Mouse (Mus musculus): ENCODE measurements around the gene Hist2h2aa2. TPM values are rescaled to one million over a fixed set of nuclear protein-coding genes. Genes with fewer than 3 reads are reported as not detected.
A peak's percentile ranks its signal among the peaks of the same experiment; 100 is the strongest.
"Not testable (repeated sequence)": the region's sequence is repeated elsewhere in the genome, so short reads cannot be mapped to it uniquely, and the experiment has no call there.

The Hist2h2aa2 gene
- polyA plus RNA-seq, 1 experiment from 2014 or later, result 46.8 TPM

- Histone ChIP-seq H3K4me2 (replicated peaks) (no peak overlapping the region), H3K9ac (no peak overlapping the region), H3K4me1 (replicated peaks; ENCODE audit: control insufficient read depth, insufficient read depth, low read length) (no peaks in the 10 kb centered on the region), H3K27me3 (ENCODE audit: control insufficient read depth, insufficient read depth, low read length) (no peaks in the 10 kb centered on the region), H3K36me3 (replicated peaks; ENCODE audit: control insufficient read depth, insufficient read depth) (no peaks in the 10 kb centered on the region), H3K4me3 (replicated peaks; ENCODE audit: low read length) (no peak overlapping the region), H3K27ac (no peak overlapping the region), H3K9me3 (ENCODE audit: control insufficient read depth, low read length) (no peaks in the 10 kb centered on the region)
- WGBS, result 80% methylated on average over 2 of the region's 2 CpGs
- DNase-seq (ENCODE audit: low spot score) (no peak), ATAC-seq (ENCODE audit: low FRiP score) (no peak)
Observed at GRCm38 (mm10) chr3:96230404-96230803, 9.7 kb downstream of the Hist2h2aa2 start.

- ATAC-seq (ENCODE audit: low FRiP score), result no peak
- Histone ChIP-seq H3K4me3 (replicated peaks; ENCODE audit: low read length) (no peak overlapping the region), H3K9ac (no peak overlapping the region), H3K4me2 (replicated peaks) (no peak overlapping the region), H3K27ac (no peak overlapping the region), H3K36me3 (replicated peaks; ENCODE audit: control insufficient read depth, insufficient read depth) (no peaks in the 10 kb centered on the region), H3K4me1 (replicated peaks; ENCODE audit: control insufficient read depth, insufficient read depth, low read length) (no peaks in the 10 kb centered on the region), H3K27me3 (ENCODE audit: control insufficient read depth, insufficient read depth, low read length) (no peaks in the 10 kb centered on the region), H3K9me3 (ENCODE audit: control insufficient read depth, low read length) (no peaks in the 10 kb centered on the region)
- 78% methylated on average over 2 of the region's 2 CpGs for WGBS
- DNase-seq (ENCODE audit: low spot score), result no peak
Observed at GRCm38 (mm10) chr3:96228828-96229227, 11.2 kb downstream of the Hist2h2aa2 start.

- no peak overlapping the region for H3K27ac ChIP-seq
Observed at GRCm38 (mm10) chr3:96226695-96227648, 13.1 kb downstream of the Hist2h2aa2 start.

GRCm38 (mm10) chr3:96225421-96225820 is 14.7 kb downstream of the Hist2h2aa2 start:
- no peaks in the 10 kb centered on the region for H3K36me3 ChIP-seq (replicated peaks; ENCODE audit: control insufficient read depth, insufficient read depth)
- 15% methylated on average over 2 of the region's 2 CpGs for WGBS

More at GRCm38 (mm10) chr3:96226695-96227648, 13.1 kb downstream of the Hist2h2aa2 start:
- no peaks in the 10 kb centered on the region for H3K27me3 ChIP-seq (ENCODE audit: control insufficient read depth, insufficient read depth, low read length)
- 76% methylated on average over 8 of the region's 8 CpGs for WGBS
- H3K36me3 ChIP-seq (replicated peaks; ENCODE audit: control insufficient read depth, insufficient read depth), result no peaks in the 10 kb centered on the region
- no peak overlapping the region for H3K4me3 ChIP-seq (replicated peaks; ENCODE audit: low read length)
- DNase-seq (ENCODE audit: low spot score), result no peak
- no peak overlapping the region for H3K9ac ChIP-seq
- ATAC-seq (ENCODE audit: low FRiP score), result no peak
- no peaks in the 10 kb centered on the region for H3K9me3 ChIP-seq (ENCODE audit: control insufficient read depth, low read length)
- peaks cover 11% of the 10 kb centered on the region for H3K4me1 ChIP-seq (replicated peaks; ENCODE audit: control insufficient read depth, insufficient read depth, low read length)
- no peak overlapping the region for H3K4me2 ChIP-seq (replicated peaks)

GRCm38 (mm10) chr3:96222774-96223173 is 17.3 kb downstream of the Hist2h2aa2 start:
- no peak overlapping the region for H3K4me3 ChIP-seq (replicated peaks; ENCODE audit: low read length)
- no peaks in the 10 kb centered on the region for H3K27me3 ChIP-seq (ENCODE audit: control insufficient read depth, insufficient read depth, low read length)
- H3K9me3 ChIP-seq (ENCODE audit: control insufficient read depth, low read length), result no peaks in the 10 kb centered on the region
- no peak for DNase-seq (ENCODE audit: low spot score)
- 93% methylated on average over 4 of the region's 4 CpGs for WGBS
- no peak overlapping the region for H3K9ac ChIP-seq
- H3K36me3 ChIP-seq (replicated peaks; ENCODE audit: control insufficient read depth, insufficient read depth), result no peaks in the 10 kb centered on the region
- no peak for ATAC-seq (ENCODE audit: low FRiP score)
- H3K27ac ChIP-seq, result no peak overlapping the region
- peaks cover 29% of the 10 kb centered on the region for H3K4me1 ChIP-seq (replicated peaks; ENCODE audit: control insufficient read depth, insufficient read depth, low read length)
- H3K4me2 ChIP-seq (replicated peaks), result peak overlapping the region; percentile 89; the same call in 1 of the 2 replicates

More at GRCm38 (mm10) chr3:96225421-96225820, 14.7 kb downstream of the Hist2h2aa2 start:
- Histone ChIP-seq H3K4me3 (replicated peaks; ENCODE audit: low read length) (no peak overlapping the region), H3K27ac (no peak overlapping the region), H3K9me3 (ENCODE audit: control insufficient read depth, low read length) (no peaks in the 10 kb centered on the region), H3K27me3 (ENCODE audit: control insufficient read depth, insufficient read depth, low read length) (no peaks in the 10 kb centered on the region), H3K4me1 (replicated peaks; ENCODE audit: control insufficient read depth, insufficient read depth, low read length) (peaks cover 21% of the 10 kb centered on the region), H3K9ac (no peak overlapping the region), H3K4me2 (replicated peaks) (no peak overlapping the region)
- DNase-seq (ENCODE audit: low spot score), result no peak
- ATAC-seq (ENCODE audit: low FRiP score), result no peak

- Histone ChIP-seq H3K27me3 (ENCODE audit: control insufficient read depth, insufficient read depth, low read length) (no peaks in the 10 kb centered on the region), H3K9me3 (ENCODE audit: control insufficient read depth, low read length) (no peaks in the 10 kb centered on the region), H3K36me3 (replicated peaks; ENCODE audit: control insufficient read depth, insufficient read depth) (no peaks in the 10 kb centered on the region), H3K4me3 (replicated peaks; ENCODE audit: low read length) (peak overlapping the region; percentile 54), H3K4me1 (replicated peaks; ENCODE audit: control insufficient read depth, insufficient read depth, low read length) (peaks cover 29% of the 10 kb centered on the region), H3K27ac (peak overlapping the region; percentile 96), H3K9ac (peak overlapping the region; percentile 78), H3K4me2 (replicated peaks) (peak overlapping the region; percentile 89)
- ATAC-seq (ENCODE audit: low FRiP score) (no peak), DNase-seq (ENCODE audit: low spot score) (no peak)
- 14% methylated on average over 9 of the region's 9 CpGs for WGBS
Observed at GRCm38 (mm10) chr3:96221640-96222038, 18.4 kb downstream of the Hist2h2aa2 start.

GRCm38 (mm10) chr3:96220765-96221639 is 19.1 kb downstream of the Hist2h2aa2 start, which contains the start of the genes Hist2h2ac and Hist2h2be:
Hist2h2ac (minus strand) TSS chr3:96220880.
Hist2h2be (plus strand) TSS chr3:96221119.
- peak; percentile 81 for ATAC-seq (ENCODE audit: low FRiP score)
- Histone ChIP-seq H3K9me3 (ENCODE audit: control insufficient read depth, low read length) (no peaks in the 10 kb centered on the region), H3K4me3 (replicated peaks; ENCODE audit: low read length) (peak within 1 kb of the TSS; percentile 54), H3K27me3 (ENCODE audit: control insufficient read depth, insufficient read depth, low read length) (no peaks in the 10 kb centered on the region), H3K9ac (peak within 1 kb of the TSS; percentile 78), H3K27ac (peak within 1 kb of the TSS; percentile 96), H3K4me1 (replicated peaks; ENCODE audit: control insufficient read depth, insufficient read depth, low read length) (peaks cover 29% of the 10 kb centered on the region), H3K4me2 (replicated peaks) (peak within 1 kb of the TSS; percentile 89), H3K36me3 (replicated peaks; ENCODE audit: control insufficient read depth, insufficient read depth) (no peaks in the 10 kb centered on the region)
- DNase-seq (ENCODE audit: low spot score), result peak; percentile 80
- under 1% methylated on average over 43 of the region's 43 CpGs for WGBS

GRCm38 (mm10) chr3:96220131-96220764 is 19.8 kb downstream of the Hist2h2aa2 start:
- H3K27me3 ChIP-seq (ENCODE audit: control insufficient read depth, insufficient read depth, low read length); H3K9me3 ChIP-seq (ENCODE audit: control insufficient read depth, low read length); H3K36me3 ChIP-seq (replicated peaks; ENCODE audit: control insufficient read depth, insufficient read depth): not testable (repeated sequence)
- Histone ChIP-seq H3K4me3 (replicated peaks; ENCODE audit: low read length) (peak overlapping the region; percentile 54), H3K4me2 (replicated peaks) (peak overlapping the region; percentile 89), H3K4me1 (replicated peaks; ENCODE audit: control insufficient read depth, insufficient read depth, low read length) (peaks cover 29% of the 10 kb centered on the region), H3K9ac (peak overlapping the region; percentile 78), H3K27ac (peak overlapping the region; percentile 96)
- 0 out of 2 replicates have a peak, but pooled peaks have one; percentile 5 for ATAC-seq (ENCODE audit: low FRiP score)
- under 1% methylated on average over 29 of the region's 47 CpGs for WGBS
- DNase-seq (ENCODE audit: low spot score), result peak; percentile 32

All from hindbrain, embryonic 14.5 days (tissue).